In the genomic region with DNA sequence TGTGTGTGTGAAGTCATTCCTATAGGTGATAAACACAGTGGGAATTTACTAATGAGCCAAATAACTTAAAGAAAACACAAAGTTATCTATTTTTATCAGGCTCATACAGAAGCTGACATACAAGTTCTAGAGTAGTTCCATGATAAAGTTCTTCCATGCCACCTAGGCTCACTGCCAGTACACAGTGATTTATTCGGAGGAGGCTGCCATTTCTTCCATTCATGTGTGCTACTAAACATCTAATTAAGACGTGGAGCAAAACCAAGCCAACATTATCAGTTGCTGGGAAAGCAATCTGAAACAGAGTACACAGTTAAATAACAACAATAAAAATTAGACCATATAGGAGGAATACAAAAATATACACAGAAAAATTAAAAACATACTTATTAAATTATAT, we compare ENCODE assay signal across 25 mouse cellular contexts.
DNase-seq lines count a peak whose midpoint lies in the region; ATAC-seq and TF ChIP-seq lines count a peak whose summit lies in the region.
"Had no signal": no experiment of that assay in that cellular context is flagged by ENCODE, and none has a peak within 500 bp of the region (broad histone marks: within the 10 kb centered on the region; RNA-seq: fewer than 3 reads in every experiment).

No protein-coding gene starts in this region.

- H3K9ac ChIP-seq in embryonic facial prominence, embryonic 13.5 days = no peak overlapping the region
- H3K9ac ChIP-seq in forebrain, embryonic 16.5 days (replicated peaks; ENCODE audit: low read depth, low read length) = no peak overlapping the region
- no peak overlapping the region for H3K9ac ChIP-seq in forebrain, embryonic 13.5 days
- no peak overlapping the region for H3K9ac ChIP-seq in liver, embryonic 11.5 days (ENCODE audit: low read depth, low read length)
- H3K9ac ChIP-seq: embryonic facial prominence, embryonic 12.5 days; forebrain, embryonic 15.5 days had no signal

- TF ChIP-seq POLR2A in brain, embryonic 14.5 days (IDR thresholded peaks at IDR 0.05; ENCODE audit: borderline replicate concordance, extremely low read depth, insufficient read depth, insufficient read length, poor library complexity, severe bottlenecking) = no peak

- H3K4me2 ChIP-seq in embryonic facial prominence, embryonic 13.5 days = no peak overlapping the region
- H3K4me2 ChIP-seq in forebrain, embryonic 16.5 days (ENCODE audit: low read length) = no peak overlapping the region
- H3K4me2 ChIP-seq in forebrain, embryonic 13.5 days = no peak overlapping the region
- H3K4me2 ChIP-seq in liver, embryonic 11.5 days = no peak overlapping the region
- H3K4me2 ChIP-seq: embryonic facial prominence, embryonic 12.5 days; forebrain, embryonic 15.5 days had no signal

- DNase-seq in embryonic facial prominence, embryonic 10.5 days (ENCODE audit: low spot score) = no peak
- peak; percentile 74 for DNase-seq in brain, embryonic 14.5 days (ENCODE audit: low read depth)
- DNase-seq in limb, embryonic 10.5 days (ENCODE audit: low spot score) = no peak
- no peak for DNase-seq in liver, embryonic 11.5 days (ENCODE audit: low spot score)
- DNase-seq: adrenal gland, adult 8-10 months; adrenal gland, postnatal 14 days; adrenal gland, postnatal 36 days; B cell, adult 2 months; cerebellum, adult 11 months; cerebellum, adult 18-20 months; cerebellum, adult 8-10 months; cerebellum, adult 9-11 months; cerebellum, postnatal 14 days; cerebellum, postnatal 36 days; embryo, embryonic 11 days had no signal

- TF ChIP-seq CTCF in brain, embryonic 14.5 days (IDR thresholded peaks at IDR 0.05; ENCODE audit: borderline replicate concordance, extremely low read depth, insufficient read depth, insufficient read length) = no peak

- H3K27me3 ChIP-seq in embryonic facial prominence, embryonic 13.5 days = no peaks in the 10 kb centered on the region
- H3K27me3 ChIP-seq in embryonic facial prominence, embryonic 10.5 days (replicated peaks; ENCODE audit: low read depth, poor library complexity, severe bottlenecking) = no peaks in the 10 kb centered on the region
- no peaks in the 10 kb centered on the region for H3K27me3 ChIP-seq in forebrain, embryonic 16.5 days (replicated peaks; ENCODE audit: control insufficient read depth, insufficient read depth, low read length)
- H3K27me3 ChIP-seq in forebrain, embryonic 13.5 days = no peaks in the 10 kb centered on the region
- no peaks in the 10 kb centered on the region for H3K27me3 ChIP-seq in limb, embryonic 10.5 days (ENCODE audit: low read depth, poor library complexity, severe bottlenecking)
- H3K27me3 ChIP-seq in liver, embryonic 11.5 days (replicated peaks; ENCODE audit: control insufficient read depth, insufficient read depth, low read length) = no peaks in the 10 kb centered on the region
- H3K27me3 ChIP-seq: CH12.LX; embryonic facial prominence, embryonic 12.5 days; forebrain, embryonic 15.5 days; Patski had no signal

- peak overlapping the region; percentile 57; the same call in 1 of the 2 replicates for H3K27ac ChIP-seq in embryonic facial prominence, embryonic 13.5 days
- no peak overlapping the region for H3K27ac ChIP-seq in embryonic facial prominence, embryonic 10.5 days (replicated peaks)
- H3K27ac ChIP-seq in forebrain, embryonic 16.5 days (ENCODE audit: low read length) = no peak overlapping the region
- H3K27ac ChIP-seq in forebrain, embryonic 13.5 days = no peak overlapping the region
- peak overlapping the region; percentile 68; the same call in 1 of the 2 replicates for H3K27ac ChIP-seq in limb, embryonic 10.5 days
- H3K27ac ChIP-seq in liver, embryonic 11.5 days (ENCODE audit: low read depth, low read length) = no peak overlapping the region
- H3K27ac ChIP-seq: embryonic facial prominence, embryonic 12.5 days; forebrain, embryonic 15.5 days had no signal

- H3K36me3 ChIP-seq in embryonic facial prominence, embryonic 13.5 days = no peaks in the 10 kb centered on the region
- no peaks in the 10 kb centered on the region for H3K36me3 ChIP-seq in embryonic facial prominence, embryonic 10.5 days (replicated peaks)
- no peaks in the 10 kb centered on the region for H3K36me3 ChIP-seq in forebrain, embryonic 16.5 days (ENCODE audit: control insufficient read depth, insufficient read depth)
- no peaks in the 10 kb centered on the region for H3K36me3 ChIP-seq in forebrain, embryonic 13.5 days (ENCODE audit: poor library complexity, severe bottlenecking)
- no peaks in the 10 kb centered on the region for H3K36me3 ChIP-seq in limb, embryonic 10.5 days
- H3K36me3 ChIP-seq in liver, embryonic 11.5 days (ENCODE audit: control insufficient read depth, insufficient read depth, low read length) = no peaks in the 10 kb centered on the region
- H3K36me3 ChIP-seq: embryonic facial prominence, embryonic 12.5 days; forebrain, embryonic 15.5 days; G1E had no signal

- no peak overlapping the region for H3K4me3 ChIP-seq in embryonic facial prominence, embryonic 13.5 days
- H3K4me3 ChIP-seq in embryonic facial prominence, embryonic 10.5 days = no peak overlapping the region
- H3K4me3 ChIP-seq in forebrain, embryonic 16.5 days (replicated peaks; ENCODE audit: low read length) = no peak overlapping the region
- no peak overlapping the region for H3K4me3 ChIP-seq in forebrain, embryonic 13.5 days
- H3K4me3 ChIP-seq in limb, embryonic 10.5 days = no peak overlapping the region
- no peak overlapping the region for H3K4me3 ChIP-seq in liver, embryonic 11.5 days (ENCODE audit: low read depth, low read length)
- H3K4me3 ChIP-seq: embryonic facial prominence, embryonic 12.5 days; forebrain, embryonic 15.5 days had no signal

- H3K9me3 ChIP-seq in embryonic facial prominence, embryonic 13.5 days = no peaks in the 10 kb centered on the region
- H3K9me3 ChIP-seq in embryonic facial prominence, embryonic 10.5 days = no peaks in the 10 kb centered on the region
- H3K9me3 ChIP-seq in forebrain, embryonic 16.5 days (ENCODE audit: control insufficient read depth, low read length) = no peaks in the 10 kb centered on the region
- no peaks in the 10 kb centered on the region for H3K9me3 ChIP-seq in forebrain, embryonic 13.5 days (replicated peaks)
- no peaks in the 10 kb centered on the region for H3K9me3 ChIP-seq in limb, embryonic 10.5 days (replicated peaks)
- no peaks in the 10 kb centered on the region for H3K9me3 ChIP-seq in liver, embryonic 11.5 days (ENCODE audit: control insufficient read depth, low read length)
- H3K9me3 ChIP-seq: embryonic facial prominence, embryonic 12.5 days; forebrain, embryonic 15.5 days; G1E had no signal

- ATAC-seq in embryonic facial prominence, embryonic 13.5 days (ENCODE audit: insufficient number of reproducible peaks, insufficient read depth, low FRiP score, low TSS enrichment, low read depth) = no peak
- ATAC-seq in forebrain, embryonic 16.5 days = 0 out of 2 replicates have a peak, but pooled peaks have one; percentile 28
- ATAC-seq in forebrain, embryonic 13.5 days = no peak; the same call in 1 of the 2 replicates
- ATAC-seq in liver, embryonic 11.5 days (replicated peaks; ENCODE audit: low FRiP score) = no peak
- ATAC-seq: activated CD4-positive, CD25-positive, alpha-beta regulatory T cell, adult 4 months; CD4-positive, CD25-positive, alpha-beta regulatory T cell, adult 4 months; forebrain, embryonic 15.5 days; Patski had no signal

- H3K4me1 ChIP-seq in embryonic facial prominence, embryonic 13.5 days = peaks cover 12% of the 10 kb centered on the region
- peaks cover 11% of the 10 kb centered on the region for H3K4me1 ChIP-seq in embryonic facial prominence, embryonic 10.5 days
- peaks cover 7% of the 10 kb centered on the region for H3K4me1 ChIP-seq in forebrain, embryonic 16.5 days (replicated peaks; ENCODE audit: control insufficient read depth, insufficient read depth, low read length)
- H3K4me1 ChIP-seq in forebrain, embryonic 13.5 days = peaks cover 9% of the 10 kb centered on the region; the same call in 1 of the 2 replicates
- peaks cover 31% of the 10 kb centered on the region for H3K4me1 ChIP-seq in limb, embryonic 10.5 days
- H3K4me1 ChIP-seq in liver, embryonic 11.5 days (replicated peaks; ENCODE audit: control insufficient read depth, insufficient read depth, low read length) = no peaks in the 10 kb centered on the region

- WGBS in embryonic facial prominence, embryonic 13.5 days = 50% methylated on average over 2 of the region's 2 CpGs
- WGBS in embryonic facial prominence, embryonic 10.5 days = 83% methylated on average over 2 of the region's 2 CpGs
- 11% methylated on average over 2 of the region's 2 CpGs for WGBS in forebrain, embryonic 16.5 days
- 34% methylated on average over 2 of the region's 2 CpGs for WGBS in forebrain, embryonic 13.5 days
- 82% methylated on average over 2 of the region's 2 CpGs for WGBS in limb, embryonic 10.5 days
- WGBS in liver, embryonic 11.5 days = 67% methylated on average over 2 of the region's 2 CpGs

Comparison
In these comparisons a context has a peak if more than half of its experiments do, and no peak if none do; other contexts are left out.
1. H3K27ac ChIP-seq: peak in embryonic facial prominence, embryonic 13.5 days (single experiment) and limb, embryonic 10.5 days (single experiment); none in embryonic facial prominence, embryonic 10.5 days (single experiment), forebrain, embryonic 16.5 days (single experiment), forebrain, embryonic 13.5 days (single experiment) and liver, embryonic 11.5 days (single experiment).